Mouse (Mus musculus): Measurements from ENCODE around the gene Gfm1. TPM values are rescaled to one million over a fixed set of nuclear protein-coding genes. Genes with fewer than 3 reads are reported as not detected.

Gfm1 gene
- polyA plus RNA-seq, 1 experiment: 41.4 TPM

GRCm38 (mm10) chr3:67463450-67464372 lies 33.8 kb downstream of the Gfm1 start, which contains the start of gene Lxn:
TSS of gene Lxn (minus strand) at chr3:67463926.
- H3ac ChIP-seq (ENCODE audit: control insufficient read depth, insufficient read length, low read depth): peak within 1 kb of the TSS; percentile 48
- no peak for TF ChIP-seq MYOG (IDR thresholded peaks at IDR 0.05; ENCODE audit: control insufficient read depth, extremely low read depth, insufficient read length)
- no peak for TF ChIP-seq MAX (IDR thresholded peaks at IDR 0.05)
- TF ChIP-seq FOSL1 (IDR thresholded peaks at IDR 0.05; ENCODE audit: insufficient read depth, low read length, poor library complexity, severe bottlenecking): no peak
- no peak for TF ChIP-seq CTCF (IDR thresholded peaks at IDR 0.05; ENCODE audit: control insufficient read depth, insufficient read depth, insufficient read length)
- TF ChIP-seq MYOD1 (IDR thresholded peaks at IDR 0.05; ENCODE audit: control insufficient read depth, insufficient read length, low read depth): no peak
- TF ChIP-seq USF1 (IDR thresholded peaks at IDR 0.05; ENCODE audit: low read depth): no peak
- TF ChIP-seq CEBPB (IDR thresholded peaks at IDR 0.05; ENCODE audit: low read depth): no peak
- peaks cover 40% of the 10 kb centered on the region for H3K36me3 ChIP-seq (ENCODE audit: control insufficient read depth, insufficient read depth)
- H3K27me3 ChIP-seq (ENCODE audit: control insufficient read depth, insufficient read depth, insufficient read length): no peaks in the 10 kb centered on the region
- peak within 1 kb of the TSS; percentile 35 for H3K4me3 ChIP-seq (ENCODE audit: insufficient read depth, poor library complexity, severe bottlenecking)
- peaks cover 2% of the 10 kb centered on the region for H3K79me3 ChIP-seq (ENCODE audit: low read depth)
- H3K79me2 ChIP-seq (ENCODE audit: control insufficient read depth, insufficient read depth): peaks cover 11% of the 10 kb centered on the region

- Histone ChIP-seq H3K79me2 (ENCODE audit: control insufficient read depth, insufficient read depth) (peaks cover 11% of the 10 kb centered on the region), H3K36me3 (ENCODE audit: control insufficient read depth, insufficient read depth) (peaks cover 34% of the 10 kb centered on the region), H3K4me3 (ENCODE audit: insufficient read depth, poor library complexity, severe bottlenecking) (no peak overlapping the region), H3K79me3 (ENCODE audit: low read depth) (peaks cover 2% of the 10 kb centered on the region), H3K27me3 (ENCODE audit: control insufficient read depth, insufficient read depth, insufficient read length) (no peaks in the 10 kb centered on the region), H3ac (ENCODE audit: control insufficient read depth, insufficient read length, low read depth) (no peak overlapping the region)
- TF ChIP-seq FOSL1 (IDR thresholded peaks at IDR 0.05; ENCODE audit: insufficient read depth, low read length, poor library complexity, severe bottlenecking) (no peak), USF1 (IDR thresholded peaks at IDR 0.05; ENCODE audit: low read depth) (no peak), MYOD1 (IDR thresholded peaks at IDR 0.05; ENCODE audit: control insufficient read depth, insufficient read length, low read depth) (no peak), MYOG (IDR thresholded peaks at IDR 0.05; ENCODE audit: control insufficient read depth, extremely low read depth, insufficient read length) (no peak), CTCF (IDR thresholded peaks at IDR 0.05; ENCODE audit: control insufficient read depth, insufficient read depth, insufficient read length) (no peak), MAX (IDR thresholded peaks at IDR 0.05) (no peak), CEBPB (IDR thresholded peaks at IDR 0.05; ENCODE audit: low read depth) (no peak)
These were observed 36.7 kb downstream of the Gfm1 start for GRCm38 (mm10) chr3:67466576-67466975.

- no peaks in the 10 kb centered on the region for H3K27me3 ChIP-seq (ENCODE audit: control insufficient read depth, insufficient read depth, insufficient read length)
- no peak overlapping the region for H3ac ChIP-seq (ENCODE audit: control insufficient read depth, insufficient read length, low read depth)
- peaks cover 11% of the 10 kb centered on the region for H3K79me2 ChIP-seq (ENCODE audit: control insufficient read depth, insufficient read depth)
- H3K36me3 ChIP-seq (ENCODE audit: control insufficient read depth, insufficient read depth): peaks cover 41% of the 10 kb centered on the region
- H3K79me3 ChIP-seq (ENCODE audit: low read depth): peaks cover 4% of the 10 kb centered on the region
- TF ChIP-seq CEBPB (IDR thresholded peaks at IDR 0.05; ENCODE audit: low read depth) (no peak), MYOD1 (IDR thresholded peaks at IDR 0.05; ENCODE audit: control insufficient read depth, insufficient read length, low read depth) (no peak), FOSL1 (IDR thresholded peaks at IDR 0.05; ENCODE audit: insufficient read depth, low read length, poor library complexity, severe bottlenecking) (no peak), MAX (IDR thresholded peaks at IDR 0.05) (no peak)
- no peak overlapping the region for H3K4me3 ChIP-seq (ENCODE audit: insufficient read depth, poor library complexity, severe bottlenecking)
These were observed 37.4 kb downstream of the Gfm1 start for GRCm38 (mm10) chr3:67467281-67467680.

GRCm38 (mm10) chr3:67471408-67472127 lies 41.7 kb downstream of the Gfm1 start:
- H3K4me3 ChIP-seq (ENCODE audit: insufficient read depth, poor library complexity, severe bottlenecking): no peak overlapping the region
- H3K27me3 ChIP-seq (ENCODE audit: control insufficient read depth, insufficient read depth, insufficient read length): no peaks in the 10 kb centered on the region
- H3K79me3 ChIP-seq (ENCODE audit: low read depth): peaks cover 1% of the 10 kb centered on the region
- TF ChIP-seq MYOD1 (IDR thresholded peaks at IDR 0.05; ENCODE audit: control insufficient read depth, insufficient read length, low read depth): no peak
- TF ChIP-seq MAX (IDR thresholded peaks at IDR 0.05): no peak
- no peak for TF ChIP-seq MYOG (IDR thresholded peaks at IDR 0.05; ENCODE audit: control insufficient read depth, extremely low read depth, insufficient read length)
- no peak for TF ChIP-seq FOSL1 (IDR thresholded peaks at IDR 0.05; ENCODE audit: insufficient read depth, low read length, poor library complexity, severe bottlenecking)
- no peak for TF ChIP-seq CEBPB (IDR thresholded peaks at IDR 0.05; ENCODE audit: low read depth)
- TF ChIP-seq USF1 (IDR thresholded peaks at IDR 0.05; ENCODE audit: low read depth): no peak
- TF ChIP-seq CTCF (IDR thresholded peaks at IDR 0.05; ENCODE audit: control insufficient read depth, insufficient read depth, insufficient read length): no peak
- H3K79me2 ChIP-seq (ENCODE audit: control insufficient read depth, insufficient read depth): no peaks in the 10 kb centered on the region
- H3ac ChIP-seq (ENCODE audit: control insufficient read depth, insufficient read length, low read depth): no peak overlapping the region
- peaks cover 77% of the 10 kb centered on the region for H3K36me3 ChIP-seq (ENCODE audit: control insufficient read depth, insufficient read depth)

GRCm38 (mm10) chr3:67473438-67473837 lies 43.5 kb downstream of the Gfm1 start:
- Histone ChIP-seq H3K36me3 (ENCODE audit: control insufficient read depth, insufficient read depth) (peaks cover 79% of the 10 kb centered on the region), H3K79me3 (ENCODE audit: low read depth) (peaks cover 1% of the 10 kb centered on the region), H3ac (ENCODE audit: control insufficient read depth, insufficient read length, low read depth) (no peak overlapping the region), H3K79me2 (ENCODE audit: control insufficient read depth, insufficient read depth) (no peaks in the 10 kb centered on the region), H3K4me3 (ENCODE audit: insufficient read depth, poor library complexity, severe bottlenecking) (no peak overlapping the region), H3K27me3 (ENCODE audit: control insufficient read depth, insufficient read depth, insufficient read length) (no peaks in the 10 kb centered on the region)
- no peak for TF ChIP-seq MYOD1 (IDR thresholded peaks at IDR 0.05; ENCODE audit: control insufficient read depth, insufficient read length, low read depth)
- TF ChIP-seq USF1 (IDR thresholded peaks at IDR 0.05; ENCODE audit: low read depth): no peak
- no peak for TF ChIP-seq CEBPB (IDR thresholded peaks at IDR 0.05; ENCODE audit: low read depth)
- no peak for TF ChIP-seq CTCF (IDR thresholded peaks at IDR 0.05; ENCODE audit: control insufficient read depth, insufficient read depth, insufficient read length)
- TF ChIP-seq MYOG (IDR thresholded peaks at IDR 0.05; ENCODE audit: control insufficient read depth, extremely low read depth, insufficient read length): no peak
- TF ChIP-seq FOSL1 (IDR thresholded peaks at IDR 0.05; ENCODE audit: insufficient read depth, low read length, poor library complexity, severe bottlenecking): no peak
- TF ChIP-seq MAX (IDR thresholded peaks at IDR 0.05): no peak

All from C2C12 (cell line).